Mouse (Mus musculus): Measurements from ENCODE around the gene Rorb. TPM values are rescaled to one million over a fixed set of nuclear protein-coding genes. Genes with fewer than 3 reads are reported as not detected.

The Rorb gene
- 9.9 TPM for polyA plus RNA-seq (2015; fragmentation: Illumina TruSeq; extraction: RNeasy Lipid Tissue Mini Kit (QIAGEN cat#74804); ENCODE audit: low read depth, low replicate concordance)

DNA sequence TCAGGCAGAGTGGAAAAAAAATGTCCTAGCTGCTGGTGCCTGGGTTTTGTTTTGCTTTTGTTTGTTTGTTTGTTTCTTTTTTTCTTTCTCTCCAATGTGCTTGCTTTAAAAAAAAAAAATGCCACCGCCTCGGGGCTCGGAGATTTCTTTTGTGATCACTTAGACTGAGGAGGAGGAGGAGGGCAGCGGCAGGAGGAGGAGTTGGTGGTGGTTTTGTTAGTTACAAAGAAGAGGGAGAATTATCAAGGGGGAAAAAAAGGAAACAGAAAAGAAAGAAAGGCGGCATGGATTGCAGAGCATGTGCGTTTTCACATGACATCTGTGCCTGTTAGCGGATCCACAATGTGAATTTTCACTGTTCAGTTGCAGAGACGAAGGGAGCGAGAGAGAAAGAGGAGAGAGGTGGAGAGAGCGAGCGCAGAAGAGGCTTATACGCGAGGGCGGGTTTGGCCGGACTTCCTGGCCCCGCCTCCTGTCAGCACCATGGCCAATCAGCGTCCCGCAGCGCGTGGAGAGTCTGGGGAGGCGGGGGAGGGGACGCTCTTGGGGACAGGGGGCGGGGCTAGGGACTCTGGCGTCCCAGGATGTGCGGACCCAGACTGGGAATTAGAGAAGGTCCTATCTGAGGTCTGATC lies at the start of gene Rorb:
TSS of gene Rorb (minus strand) at position 404 of the 635 bp plus-strand sequence.

Measured in brain, adult 10 weeks (tissue).